Mouse (Mus musculus) forebrain, embryonic 11.5 days (tissue): ENCODE measurements around the gene Fntb. TPM values are rescaled to one million over a fixed set of nuclear protein-coding genes. Genes with fewer than 3 reads are reported as not detected.

Source experiments
- ATAC-seq: fragments of 200-750 bp; cut with Nextera tagmentation; replicated peaks from 2 replicates; pipeline ENCODE4 v1.8.0; 2017; ENCODE audit warnings: moderate TSS enrichment; ENCODE audit not compliant: low FRiP score
- DNase-seq: peaks from one replicate; pipeline ENCODE4 v3.0.0-alpha.2; 2017; ENCODE audit warnings: low spot score
- H3K27ac ChIP-seq: fragments of 300-500 bp; sonication (generic); 2 replicates; pipeline ENCODE4 v1.5.1; 2014; ENCODE audit warnings: low read depth, low read length
- H3K27me3 ChIP-seq: fragments of 300-500 bp; sonication (generic); 2 replicates; pipeline ENCODE4 v1.6.1; 2014; ENCODE audit warnings: mild to moderate bottlenecking, low read length, mixed read lengths; ENCODE audit not compliant: control insufficient read depth, insufficient read depth
- H3K36me3 ChIP-seq: fragments of 300-500 bp; sonication (generic); 2 replicates; pipeline ENCODE4 v1.6.1; 2014; ENCODE audit warnings: mild to moderate bottlenecking, low read length, moderate library complexity, mixed read lengths; ENCODE audit not compliant: control insufficient read depth, insufficient read depth
- H3K4me1 ChIP-seq: fragments of 300-500 bp; sonication (generic); replicated peaks from 2 replicates; pipeline ENCODE4 v1.6.1; 2014; ENCODE audit warnings: low read length, mixed read lengths; ENCODE audit not compliant: control insufficient read depth, insufficient read depth
- H3K4me2 ChIP-seq: fragments of 300-500 bp; sonication (generic); 2 replicates; pipeline ENCODE4 v1.6.1; 2014; ENCODE audit warnings: low read depth, mild to moderate bottlenecking, low read length, moderate library complexity, mixed read lengths; ENCODE audit not compliant: severe bottlenecking
- H3K4me3 ChIP-seq: fragments of 300-500 bp; sonication (generic); 2 replicates; pipeline ENCODE4 v1.5.1; 2014; ENCODE audit warnings: low read depth, low read length
- H3K9ac ChIP-seq: fragments of 300-500 bp; sonication (generic); 2 replicates; pipeline ENCODE4 v1.6.1; 2014; ENCODE audit warnings: low read length
- H3K9me3 ChIP-seq: fragments of 300-500 bp; sonication (generic); 2 replicates; pipeline ENCODE4 v1.6.1; 2016; ENCODE audit warnings: low read length, mixed read lengths; ENCODE audit not compliant: control insufficient read depth
- WGBS: fragments of 180-500 bp; shearing (Covaris S2); extraction: QIAGEN DNeasy Blood & Tissue Kit; methylation state at CpG from one replicate; pipeline ENCODE4 v1.1.7; 2014; 5-methylcytosine and 5-hydroxymethylcytosine counted together
- polyA plus RNA-seq: library from polyadenylated mRNA; unstranded; fragments of >200 nt; fragmentation: Nextera tagmentation; extraction: Ambion mirVana; gene quantifications from 2 replicates; pipeline ENCODE4 v1.2.1, GENCODE M21; 2014

Fntb gene
- polyA plus RNA-seq, 1 experiment from 2014 or later = 44.7 TPM

GRCm38 (mm10) chr12:76770841-76771500 is 5.6 kb downstream of the Fntb start:
- no peak overlapping the region for H3K9ac ChIP-seq
- no peaks in the 10 kb centered on the region for H3K36me3 ChIP-seq
- peaks cover under 1% of the 10 kb centered on the region; the same call in 1 of the 2 replicates for H3K4me1 ChIP-seq
- no peak overlapping the region for H3K4me3 ChIP-seq
- H3K27ac ChIP-seq = no peak overlapping the region
- no peaks in the 10 kb centered on the region for H3K27me3 ChIP-seq
- ATAC-seq (no peak), DNase-seq (no peak)
- 91% methylated on average over 5 of the region's 5 CpGs for WGBS
- no peak overlapping the region for H3K4me2 ChIP-seq
- H3K9me3 ChIP-seq = no peaks in the 10 kb centered on the region

DNA sequence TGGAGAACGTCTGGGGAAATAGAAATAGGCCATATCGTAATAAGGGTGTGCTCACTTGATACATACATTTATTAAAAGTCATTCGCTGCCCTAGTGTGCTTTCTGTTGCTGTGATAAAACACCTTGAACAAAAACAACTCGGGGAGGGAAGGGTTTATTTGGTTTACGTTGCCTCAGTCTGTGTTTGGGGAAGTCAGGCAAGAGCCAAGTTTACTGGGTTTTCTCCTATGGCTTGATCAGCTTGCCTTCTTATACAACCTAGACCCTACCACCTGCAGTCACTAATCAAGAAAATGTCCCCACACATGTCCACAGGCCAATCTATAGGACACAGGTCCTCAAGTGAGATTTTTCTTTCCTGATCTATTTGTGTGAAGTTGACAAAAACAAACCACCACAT is 6.2 kb downstream of the Fntb start:
- H3K4me2 ChIP-seq = no peak overlapping the region
- no peaks in the 10 kb centered on the region for H3K36me3 ChIP-seq
- no peaks in the 10 kb centered on the region for H3K27me3 ChIP-seq
- no peak overlapping the region for H3K4me3 ChIP-seq
- no peaks in the 10 kb centered on the region for H3K9me3 ChIP-seq
- DNase-seq (no peak), ATAC-seq (no peak)
- WGBS = 93% methylated on average over 5 of the region's 5 CpGs
- H3K27ac ChIP-seq = no peak overlapping the region
- H3K9ac ChIP-seq = no peak overlapping the region
- H3K4me1 ChIP-seq = no peaks in the 10 kb centered on the region; the same call in 1 of the 2 replicates

- Histone ChIP-seq H3K4me2 (no peak overlapping the region), H3K4me1 (no peaks in the 10 kb centered on the region), H3K9me3 (no peaks in the 10 kb centered on the region), H3K9ac (no peak overlapping the region), H3K36me3 (no peaks in the 10 kb centered on the region), H3K27me3 (no peaks in the 10 kb centered on the region), H3K4me3 (no peak overlapping the region), H3K27ac (no peak overlapping the region)
- WGBS = 80% methylated on average over 3 of the region's 3 CpGs
- DNase-seq = no peak
- ATAC-seq = no peak
Observed at GRCm38 (mm10) chr12:76774652-76775051, 9.3 kb downstream of the Fntb start.

DNA sequence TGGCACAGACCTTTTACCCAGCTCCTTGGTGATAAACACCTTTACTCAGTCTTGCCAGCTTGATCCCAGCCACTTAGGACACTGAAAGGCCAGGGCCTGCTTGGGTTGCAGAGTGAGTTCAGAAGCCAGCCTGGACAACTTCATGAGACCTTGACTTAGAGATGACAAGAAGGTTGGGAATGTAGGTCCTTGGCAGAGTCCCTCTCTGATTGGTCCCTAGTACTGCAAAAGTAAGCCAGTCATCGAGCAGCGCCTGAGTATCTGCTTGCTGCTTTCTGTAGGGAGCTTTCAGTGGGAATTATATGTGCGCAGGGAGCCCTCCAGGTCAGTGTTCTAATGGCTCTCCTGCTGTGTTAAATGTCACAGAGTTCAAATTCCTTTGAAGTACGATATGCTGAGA is 9.7 kb downstream of the Fntb start:
- Histone ChIP-seq H3K9ac (no peak overlapping the region), H3K27ac (no peak overlapping the region), H3K36me3 (no peaks in the 10 kb centered on the region), H3K4me3 (no peak overlapping the region), H3K9me3 (no peaks in the 10 kb centered on the region), H3K27me3 (no peaks in the 10 kb centered on the region), H3K4me1 (no peaks in the 10 kb centered on the region), H3K4me2 (no peak overlapping the region)
- DNase-seq = no peak
- ATAC-seq = no peak
- 64% methylated on average over 4 of the region's 4 CpGs for WGBS

DNA sequence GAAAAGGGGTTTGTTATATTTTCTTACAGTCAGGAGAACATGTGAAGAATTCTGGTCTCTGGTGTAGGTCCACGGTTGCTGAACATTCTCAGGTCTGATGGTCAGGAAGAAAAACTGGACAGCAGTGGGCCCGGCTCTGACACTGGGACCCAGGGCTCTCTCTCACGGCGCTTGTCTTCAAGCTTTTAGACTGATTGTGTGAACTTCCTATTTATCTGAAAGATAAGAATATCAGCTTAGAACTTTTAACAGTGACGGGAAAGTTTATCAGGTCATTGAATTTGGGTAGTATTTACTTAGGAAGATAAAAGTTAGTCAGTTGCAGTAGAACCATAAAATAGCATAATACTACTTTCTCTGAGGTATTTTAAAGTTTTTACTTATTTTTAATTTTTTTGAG is 11.5 kb downstream of the Fntb start:
- ATAC-seq = no peak
- H3K4me1 ChIP-seq = no peaks in the 10 kb centered on the region
- no peak for DNase-seq
- H3K4me2 ChIP-seq = no peak overlapping the region
- no peaks in the 10 kb centered on the region for H3K9me3 ChIP-seq
- 93% methylated on average over 5 of the region's 5 CpGs for WGBS
- no peaks in the 10 kb centered on the region for H3K27me3 ChIP-seq
- H3K36me3 ChIP-seq = no peaks in the 10 kb centered on the region
- no peak overlapping the region for H3K27ac ChIP-seq
- H3K4me3 ChIP-seq = no peak overlapping the region
- no peak overlapping the region for H3K9ac ChIP-seq

GRCm38 (mm10) chr12:76777845-76778244 is 12.5 kb downstream of the Fntb start:
- no peak for ATAC-seq
- Histone ChIP-seq H3K4me3 (no peak overlapping the region), H3K27ac (no peak overlapping the region), H3K27me3 (no peaks in the 10 kb centered on the region), H3K36me3 (no peaks in the 10 kb centered on the region), H3K9me3 (no peaks in the 10 kb centered on the region), H3K4me2 (no peak overlapping the region), H3K4me1 (no peaks in the 10 kb centered on the region), H3K9ac (no peak overlapping the region)
- no peak for DNase-seq

DNA sequence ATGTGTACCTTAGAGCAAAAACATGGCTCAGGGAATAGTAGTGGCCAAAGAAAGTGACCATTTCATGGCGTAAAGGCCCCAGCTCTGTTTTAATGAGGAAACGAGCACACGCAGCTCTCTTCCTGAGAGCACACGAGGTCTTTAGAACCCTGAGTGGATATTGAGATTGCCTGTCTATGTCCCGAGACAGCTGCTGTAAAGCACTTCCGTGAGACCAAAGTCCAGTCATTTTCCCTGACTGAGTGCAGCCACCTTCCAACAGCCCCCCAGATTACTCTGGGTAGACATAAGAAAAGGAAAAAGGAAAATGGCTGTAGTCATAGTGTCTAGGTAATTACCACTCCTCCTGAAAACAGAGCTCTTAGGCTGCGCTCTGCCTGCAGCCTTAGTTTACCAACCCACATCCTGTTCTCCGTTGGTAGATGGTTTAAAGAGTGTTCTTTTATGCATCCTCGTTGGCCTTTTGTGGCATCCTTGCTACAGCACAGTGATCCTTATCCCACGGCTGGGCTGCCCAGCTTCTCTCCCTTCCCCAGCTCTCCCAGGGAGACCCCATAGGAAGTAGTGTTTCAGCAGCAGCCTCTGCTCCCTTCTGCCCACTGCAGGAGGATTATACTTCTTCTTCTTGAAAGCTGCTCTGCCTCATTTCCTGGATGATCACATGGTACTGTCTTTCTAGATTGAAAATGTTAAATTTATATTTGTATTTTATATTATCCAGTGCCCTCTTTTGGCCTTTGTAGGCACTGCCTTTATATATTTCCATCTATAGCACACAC is 13.1 kb downstream of the Fntb start:
- Histone ChIP-seq H3K4me3 (no peak overlapping the region), H3K36me3 (no peaks in the 10 kb centered on the region), H3K9me3 (no peaks in the 10 kb centered on the region), H3K4me2 (no peak overlapping the region), H3K27ac (no peak overlapping the region), H3K4me1 (no peaks in the 10 kb centered on the region), H3K9ac (no peak overlapping the region), H3K27me3 (no peaks in the 10 kb centered on the region)
- ATAC-seq (no peak), DNase-seq (no peak)
- 88% methylated on average over 10 of the region's 10 CpGs for WGBS

- Histone ChIP-seq H3K4me2 (no peak overlapping the region), H3K27ac (no peak overlapping the region), H3K4me3 (no peak overlapping the region), H3K9ac (no peak overlapping the region), H3K27me3 (no peaks in the 10 kb centered on the region), H3K4me1 (no peaks in the 10 kb centered on the region), H3K9me3 (no peaks in the 10 kb centered on the region), H3K36me3 (no peaks in the 10 kb centered on the region)
- no peak for ATAC-seq
- DNase-seq = no peak
- 85% methylated on average over 5 of the region's 5 CpGs for WGBS
Observed at GRCm38 (mm10) chr12:76779951-76780350, 14.6 kb downstream of the Fntb start.
